Mouse (Mus musculus): ENCODE data around the gene Scn4b. TPM values are rescaled to one million over a fixed set of nuclear protein-coding genes. Genes with fewer than 3 reads are reported as not detected.
A peak's percentile ranks its signal among the peaks of the same experiment; 100 is the strongest.

Gene Scn4b
- polyA plus RNA-seq, 1 experiment, result 0.91 TPM

- Histone ChIP-seq H3K27ac (ENCODE audit: insufficient read depth, low read length) (peak overlapping the region; percentile 80), H3K36me3 (ENCODE audit: control insufficient read depth, insufficient read depth, low read length) (no peaks in the 10 kb centered on the region), H3K27me3 (ENCODE audit: control insufficient read depth, insufficient read depth, low read length) (no peaks in the 10 kb centered on the region), H3K4me1 (ENCODE audit: control insufficient read depth, insufficient read depth, insufficient read length) (peaks cover 15% of the 10 kb centered on the region; the same call in 1 of the 2 replicates), H3K4me3 (ENCODE audit: extremely low read depth, insufficient read depth, insufficient read length) (peak overlapping the region; percentile 18; the same call in 1 of the 2 replicates)
- DNase-seq (ENCODE audit: low read depth in 1 of 2, low spot score in 2 of 2), result peak; percentile 83 to 86
- WGBS, result 10% methylated on average over 9 of the region's 9 CpGs
- TF ChIP-seq POLR2A (IDR thresholded peaks at IDR 0.05; ENCODE audit: low read depth, low read length) (no peak; the same call in 1 of the 2 replicates), CTCF (IDR thresholded peaks at IDR 0.05; ENCODE audit: extremely low read depth, insufficient read depth, insufficient read length, insufficient replicate concordance) (no peak)
Measured at GRCm38 (mm10) chr9:45122209-45122761, 15.9 kb upstream of the Scn4b start.

GRCm38 (mm10) chr9:45125211-45125610, 13.0 kb upstream of the Scn4b start:
- DNase-seq (ENCODE audit: low read depth in 1 of 2, low spot score in 2 of 2), result no peak
- H3K4me1 ChIP-seq (ENCODE audit: control insufficient read depth, insufficient read depth, insufficient read length), result peaks cover 18% of the 10 kb centered on the region; the same call in 1 of the 2 replicates
- 87% methylated on average over 14 of the region's 14 CpGs for WGBS

DNA sequence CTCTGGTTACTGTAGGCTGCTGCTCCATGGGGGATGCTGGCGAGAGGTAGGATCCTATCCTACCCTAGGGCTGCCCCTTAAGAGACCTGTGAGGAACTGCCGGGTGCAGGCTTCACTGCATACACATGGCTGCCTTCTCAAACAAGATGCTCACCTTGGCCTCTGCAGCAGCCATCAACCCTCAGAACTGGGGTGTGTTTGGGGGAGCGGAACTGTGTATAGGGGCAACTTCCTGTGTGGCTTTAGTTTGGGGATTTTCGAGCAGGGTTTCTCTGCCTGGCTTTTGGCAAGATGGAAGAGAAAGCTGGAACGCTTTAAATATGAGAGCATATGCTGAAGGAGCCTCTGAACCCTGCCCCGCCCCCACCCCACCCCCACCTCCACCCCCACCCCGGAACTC, 11.3 kb upstream of the Scn4b start:
- peaks cover 16% of the 10 kb centered on the region; the same call in 1 of the 2 replicates for H3K4me1 ChIP-seq (ENCODE audit: control insufficient read depth, insufficient read depth, insufficient read length)
- 18% methylated on average over 7 of the region's 7 CpGs for WGBS
- DNase-seq (ENCODE audit: low read depth in 1 of 2, low spot score in 2 of 2), result no peak
- TF ChIP-seq POLR2A (IDR thresholded peaks at IDR 0.05; ENCODE audit: low read depth, low read length), result no peak
- no peak for TF ChIP-seq CTCF (IDR thresholded peaks at IDR 0.05; ENCODE audit: extremely low read depth, insufficient read depth, insufficient read length, insufficient replicate concordance)
- H3K36me3 ChIP-seq (ENCODE audit: control insufficient read depth, insufficient read depth, low read length), result no peaks in the 10 kb centered on the region
- no peak overlapping the region for H3K4me3 ChIP-seq (ENCODE audit: extremely low read depth, insufficient read depth, insufficient read length)
- H3K27ac ChIP-seq (ENCODE audit: insufficient read depth, low read length), result peak overlapping the region; percentile 54
- no peaks in the 10 kb centered on the region for H3K27me3 ChIP-seq (ENCODE audit: control insufficient read depth, insufficient read depth, low read length)

More at GRCm38 (mm10) chr9:45125211-45125610, 13.0 kb upstream of the Scn4b start:
- TF ChIP-seq CTCF (IDR thresholded peaks at IDR 0.05; ENCODE audit: extremely low read depth, insufficient read depth, insufficient read length, insufficient replicate concordance) (no peak), POLR2A (IDR thresholded peaks at IDR 0.05; ENCODE audit: low read depth, low read length) (no peak)
- H3K27me3 ChIP-seq (ENCODE audit: control insufficient read depth, insufficient read depth, low read length), result no peaks in the 10 kb centered on the region
- H3K4me3 ChIP-seq (ENCODE audit: extremely low read depth, insufficient read depth, insufficient read length), result no peak overlapping the region
- H3K36me3 ChIP-seq (ENCODE audit: control insufficient read depth, insufficient read depth, low read length), result no peaks in the 10 kb centered on the region
- no peak overlapping the region for H3K27ac ChIP-seq (ENCODE audit: insufficient read depth, low read length)

- DNase-seq (ENCODE audit: low read depth in 1 of 2, low spot score in 2 of 2), result no peak
- 84% methylated on average over 3 of the region's 3 CpGs for WGBS
- TF ChIP-seq CTCF (IDR thresholded peaks at IDR 0.05; ENCODE audit: extremely low read depth, insufficient read depth, insufficient read length, insufficient replicate concordance), result no peak
- TF ChIP-seq POLR2A (IDR thresholded peaks at IDR 0.05; ENCODE audit: low read depth, low read length), result no peak
- Histone ChIP-seq H3K27me3 (ENCODE audit: control insufficient read depth, insufficient read depth, low read length) (no peaks in the 10 kb centered on the region), H3K4me3 (ENCODE audit: extremely low read depth, insufficient read depth, insufficient read length) (no peak overlapping the region), H3K4me1 (ENCODE audit: control insufficient read depth, insufficient read depth, insufficient read length) (peaks cover 14% of the 10 kb centered on the region; the same call in 1 of the 2 replicates), H3K36me3 (ENCODE audit: control insufficient read depth, insufficient read depth, low read length) (no peaks in the 10 kb centered on the region), H3K27ac (ENCODE audit: insufficient read depth, low read length) (no peak overlapping the region)
Measured at GRCm38 (mm10) chr9:45130119-45130518, 8.1 kb upstream of the Scn4b start.

- no peak overlapping the region for H3K4me3 ChIP-seq (ENCODE audit: extremely low read depth, insufficient read depth, insufficient read length)
- peaks cover 9% of the 10 kb centered on the region for H3K27me3 ChIP-seq (ENCODE audit: control insufficient read depth, insufficient read depth, low read length)
- no peak for TF ChIP-seq POLR2A (IDR thresholded peaks at IDR 0.05; ENCODE audit: low read depth, low read length)
- peak; percentile 92 for TF ChIP-seq CTCF (IDR thresholded peaks at IDR 0.05; ENCODE audit: extremely low read depth, insufficient read depth, insufficient read length, insufficient replicate concordance)
- no peak overlapping the region for H3K27ac ChIP-seq (ENCODE audit: insufficient read depth, low read length)
- no peaks in the 10 kb centered on the region for H3K36me3 ChIP-seq (ENCODE audit: control insufficient read depth, insufficient read depth, low read length)
- 34% methylated on average over 5 of the region's 5 CpGs for WGBS
- DNase-seq (ENCODE audit: low read depth in 1 of 2, low spot score in 2 of 2), result peak; percentile 55 to 80
- H3K4me1 ChIP-seq (ENCODE audit: control insufficient read depth, insufficient read depth, insufficient read length), result peaks cover 10% of the 10 kb centered on the region
Measured at GRCm38 (mm10) chr9:45133484-45134310, 4.5 kb upstream of the Scn4b start.

- no peak for TF ChIP-seq POLR2A (IDR thresholded peaks at IDR 0.05; ENCODE audit: low read depth, low read length)
- TF ChIP-seq CTCF (IDR thresholded peaks at IDR 0.05; ENCODE audit: extremely low read depth, insufficient read depth, insufficient read length, insufficient replicate concordance), result no peak
- Histone ChIP-seq H3K4me3 (ENCODE audit: extremely low read depth, insufficient read depth, insufficient read length) (no peak overlapping the region), H3K27me3 (ENCODE audit: control insufficient read depth, insufficient read depth, low read length) (peaks cover 14% of the 10 kb centered on the region), H3K27ac (ENCODE audit: insufficient read depth, low read length) (no peak overlapping the region), H3K36me3 (ENCODE audit: control insufficient read depth, insufficient read depth, low read length) (no peaks in the 10 kb centered on the region), H3K4me1 (ENCODE audit: control insufficient read depth, insufficient read depth, insufficient read length) (peaks cover 15% of the 10 kb centered on the region)
- DNase-seq (ENCODE audit: low read depth in 1 of 2, low spot score in 2 of 2), result no peak
- 52% methylated on average over 7 of the region's 7 CpGs for WGBS
Measured at GRCm38 (mm10) chr9:45136442-45137169, 1.6 kb upstream of the Scn4b start.

Data from spleen, adult 2 months (tissue).